Mouse (Mus musculus) heart, adult 2 months (tissue): ENCODE measurements around the gene Dct.

Source experiments
- CTCF ChIP-seq: fragments of 200-600 bp; IDR thresholded peaks from 2 replicates; pipeline ENCODE4 v1.8.1; 2022; ENCODE audit warnings: antibody characterized with exemption, mild to moderate bottlenecking, moderate library complexity
- EP300 ChIP-seq: fragments of 200-500 bp; IDR thresholded peaks from 2 replicates; pipeline ENCODE4 v1.6.1; 2011; ENCODE audit warnings: low read depth, low read length, control low read depth; ENCODE audit not compliant: insufficient read depth
- POLR2A ChIP-seq: fragments of 200-500 bp; IDR thresholded peaks from 2 replicates; pipeline ENCODE4 v1.6.1; 2011; ENCODE audit warnings: mild to moderate bottlenecking, low read depth, low read length, control low read depth; ENCODE audit not compliant: insufficient read depth

- TF ChIP-seq POLR2A: no peak
- TF ChIP-seq CTCF: peak; percentile 55
- no peak for TF ChIP-seq EP300
Measured at GRCm38 (mm10) chr14:118027564-118027963, 24.5 kb downstream of the Dct start.
